Mouse (Mus musculus) hindbrain, embryonic 12.5 days (tissue): ENCODE data around the gene Gm10197. TPM values are rescaled to one million over a fixed set of nuclear protein-coding genes. Genes with fewer than 3 reads are reported as not detected.

Source experiments
- ATAC-seq: fragments of 200-750 bp; cut with Nextera tagmentation; 2 replicates; pipeline ENCODE4 v1.8.0; 2017; ENCODE audit warnings: moderate TSS enrichment; ENCODE audit not compliant: low FRiP score
- H3K27ac ChIP-seq: fragments of 300-500 bp; sonication (generic); 2 replicates; pipeline ENCODE4 v1.5.1; 2016; ENCODE audit warnings: mild to moderate bottlenecking
- H3K27me3 ChIP-seq: fragments of 300-500 bp; sonication (generic); 2 replicates; pipeline ENCODE4 v1.6.1; 2016; ENCODE audit warnings: mild to moderate bottlenecking
- H3K36me3 ChIP-seq: fragments of 300-500 bp; sonication (generic); 2 replicates; pipeline ENCODE4 v1.6.1; 2016; ENCODE audit warnings: mild to moderate bottlenecking
- H3K4me1 ChIP-seq: fragments of 300-500 bp; sonication (generic); 2 replicates; pipeline ENCODE4 v1.6.1; 2016
- H3K4me2 ChIP-seq: fragments of 300-500 bp; sonication (generic); replicated peaks from 2 replicates; pipeline ENCODE4 v1.6.1; 2016; ENCODE audit warnings: mild to moderate bottlenecking
- H3K4me3 ChIP-seq: fragments of 300-500 bp; sonication (generic); 2 replicates; pipeline ENCODE4 v1.5.1; 2016; ENCODE audit warnings: mild to moderate bottlenecking
- H3K9ac ChIP-seq: fragments of 300-500 bp; sonication (generic); 2 replicates; pipeline ENCODE4 v1.6.1; 2016; ENCODE audit warnings: mild to moderate bottlenecking, moderate library complexity
- H3K9me3 ChIP-seq: fragments of 300-500 bp; sonication (generic); replicated peaks from 2 replicates; pipeline ENCODE4 v1.6.1; 2016; ENCODE audit warnings: mild to moderate bottlenecking
- WGBS: fragments of 180-500 bp; shearing (Covaris S2); methylation state at CpG from one replicate; pipeline ENCODE4 v1.1.7; 2016; 5-methylcytosine and 5-hydroxymethylcytosine counted together
- polyA plus RNA-seq: library from polyadenylated mRNA; unstranded; fragments of >200 nt; fragmentation: Nextera tagmentation; extraction: Ambion mirVana; gene quantifications from 2 replicates; pipeline ENCODE4 v1.2.1, GENCODE M21; 2016

Gene Gm10197
- polyA plus RNA-seq, 1 experiment from 2014 or later = not detected

GRCm38 (mm10) chr19:53366057-53366775 lies 5.3 kb downstream of the Gm10197 start:
- Histone ChIP-seq H3K4me3 (no peak overlapping the region), H3K4me1 (peaks cover 19% of the 10 kb centered on the region), H3K9me3 (no peaks in the 10 kb centered on the region), H3K9ac (no peak overlapping the region), H3K27me3 (no peaks in the 10 kb centered on the region), H3K4me2 (no peak overlapping the region), H3K27ac (no peak overlapping the region), H3K36me3 (peaks cover 11% of the 10 kb centered on the region; the same call in 1 of the 2 replicates)
- ATAC-seq = no peak
- WGBS = 85% methylated on average over 11 of the region's 11 CpGs

DNA sequence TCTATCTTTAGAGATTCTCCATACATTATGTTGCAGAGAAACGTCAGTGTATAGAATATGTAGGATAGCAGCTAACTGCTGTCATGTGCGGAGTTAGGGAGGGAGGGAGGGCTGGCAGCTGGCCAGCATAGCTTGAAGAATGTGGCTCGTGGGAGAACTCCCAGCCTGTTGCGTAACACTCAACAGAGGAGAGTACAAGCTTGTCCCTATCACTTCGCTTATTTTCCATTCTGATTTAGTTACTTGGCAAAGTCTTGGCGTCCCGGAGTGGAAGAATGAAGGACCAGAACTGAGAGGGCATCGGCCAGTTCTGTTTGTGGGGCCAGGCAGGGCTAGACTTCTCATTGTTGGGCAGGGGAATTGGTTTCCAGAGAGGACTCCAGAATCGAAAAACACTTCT lies 6.6 kb downstream of the Gm10197 start:
- peak overlapping the region; percentile 15; the same call in 1 of the 2 replicates for H3K4me2 ChIP-seq
- no peak for ATAC-seq
- no peak overlapping the region for H3K4me3 ChIP-seq
- 39% methylated on average over 9 of the region's 9 CpGs for WGBS
- H3K9ac ChIP-seq = no peak overlapping the region; the same call in 1 of the 2 replicates
- no peaks in the 10 kb centered on the region for H3K9me3 ChIP-seq
- peaks cover 27% of the 10 kb centered on the region for H3K4me1 ChIP-seq
- H3K36me3 ChIP-seq = 0 out of 2 replicates have a peak, but pooled peaks cover 3% of the 10 kb centered on the region
- H3K27ac ChIP-seq = peak overlapping the region; percentile 62; the same call in 1 of the 2 replicates
- H3K27me3 ChIP-seq = no peaks in the 10 kb centered on the region

DNA sequence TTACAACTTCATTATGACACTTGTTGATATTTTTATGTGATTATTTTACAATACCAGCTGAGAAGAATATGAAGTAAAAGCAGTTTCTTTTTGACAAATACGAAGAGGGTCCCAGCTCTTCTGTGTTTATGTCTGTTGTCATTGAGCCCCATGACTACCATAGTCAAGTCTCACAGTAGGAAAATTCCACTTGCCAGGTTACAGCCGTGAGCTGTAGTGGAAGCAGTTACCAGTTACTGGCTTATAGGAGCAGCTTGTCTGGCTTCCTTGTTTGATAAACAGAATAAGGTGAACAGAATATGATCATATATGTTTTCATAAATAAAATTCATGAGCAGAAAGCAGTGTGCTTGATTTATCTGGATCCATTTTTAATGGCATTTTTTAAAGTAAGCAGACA lies 7.0 kb downstream of the Gm10197 start:
- Histone ChIP-seq H3K4me1 (peaks cover 30% of the 10 kb centered on the region), H3K9me3 (no peaks in the 10 kb centered on the region), H3K4me2 (no peak overlapping the region; the same call in 1 of the 2 replicates), H3K9ac (no peak overlapping the region), H3K27ac (no peak overlapping the region), H3K36me3 (0 out of 2 replicates have a peak, but pooled peaks cover 3% of the 10 kb centered on the region), H3K4me3 (no peak overlapping the region), H3K27me3 (no peaks in the 10 kb centered on the region)
- no peak for ATAC-seq
- WGBS = 73% methylated on average over 2 of the region's 2 CpGs

DNA sequence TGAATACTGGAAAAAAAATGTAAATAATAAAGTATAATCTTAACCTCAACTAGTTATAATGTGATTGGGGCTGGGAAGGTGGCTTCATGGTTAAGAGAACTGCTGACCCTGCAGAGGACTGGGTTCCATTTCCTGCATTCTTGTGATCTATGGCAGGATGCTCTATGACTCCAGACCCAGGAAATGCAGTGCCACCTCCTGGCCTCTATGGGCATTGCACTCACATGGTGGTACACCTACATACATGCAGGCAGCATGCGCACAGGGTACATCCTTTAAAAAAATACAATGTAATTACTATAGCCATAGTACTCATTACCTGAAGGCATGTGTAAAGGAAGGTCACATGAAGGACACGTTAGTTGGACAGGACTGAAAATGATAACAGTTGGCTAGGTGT lies 8.6 kb downstream of the Gm10197 start:
- H3K4me2 ChIP-seq = no peak overlapping the region
- H3K4me1 ChIP-seq = peaks cover 34% of the 10 kb centered on the region
- no peak overlapping the region for H3K27ac ChIP-seq
- WGBS = 50% methylated on average over 2 of the region's 2 CpGs
- H3K9ac ChIP-seq = no peak overlapping the region
- H3K4me3 ChIP-seq = no peak overlapping the region
- no peaks in the 10 kb centered on the region for H3K27me3 ChIP-seq
- ATAC-seq = no peak
- no peaks in the 10 kb centered on the region for H3K9me3 ChIP-seq
- H3K36me3 ChIP-seq = 0 out of 2 replicates have a peak, but pooled peaks cover 3% of the 10 kb centered on the region

DNA sequence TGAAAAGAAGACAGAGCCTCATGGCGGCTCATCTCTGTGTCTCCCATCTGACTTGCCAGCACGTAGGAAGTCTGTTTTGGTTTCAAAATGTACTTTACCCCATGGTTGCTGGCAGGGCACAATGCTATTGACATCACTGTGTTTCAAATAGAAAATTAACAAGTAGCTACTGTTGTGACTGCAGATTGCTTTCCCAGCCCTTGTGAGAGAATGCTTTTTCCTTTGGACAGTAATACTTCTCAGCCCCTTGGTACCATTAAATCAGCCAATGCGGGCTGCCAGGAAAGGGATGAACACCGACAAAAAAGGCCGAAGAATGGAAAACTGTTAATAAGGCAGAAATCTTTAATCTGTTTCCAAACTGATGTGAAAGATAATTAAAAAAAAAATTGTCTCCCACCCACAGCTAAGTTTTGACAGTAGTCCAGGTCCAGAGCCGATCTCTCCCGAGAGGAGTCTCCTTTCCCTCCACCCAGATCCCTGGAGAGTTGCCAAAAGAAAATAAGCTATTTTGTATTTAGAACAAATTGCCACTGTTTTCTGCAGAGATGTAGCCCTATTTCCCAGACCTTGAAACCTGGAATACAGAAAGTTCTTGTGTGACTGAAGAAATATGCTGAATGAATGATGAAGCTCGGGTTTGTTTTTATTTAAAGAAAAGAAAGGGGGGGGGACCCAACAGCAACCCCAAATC lies 11.2 kb downstream of the Gm10197 start:
- Histone ChIP-seq H3K9me3 (no peaks in the 10 kb centered on the region), H3K36me3 (peaks cover 11% of the 10 kb centered on the region; the same call in 1 of the 2 replicates), H3K9ac (no peak overlapping the region), H3K4me3 (no peak overlapping the region), H3K4me2 (no peak overlapping the region), H3K27ac (peak overlapping the region; percentile 72), H3K4me1 (peaks cover 27% of the 10 kb centered on the region), H3K27me3 (no peaks in the 10 kb centered on the region)
- ATAC-seq = no peak
- 70% methylated on average over 8 of the region's 8 CpGs for WGBS

DNA sequence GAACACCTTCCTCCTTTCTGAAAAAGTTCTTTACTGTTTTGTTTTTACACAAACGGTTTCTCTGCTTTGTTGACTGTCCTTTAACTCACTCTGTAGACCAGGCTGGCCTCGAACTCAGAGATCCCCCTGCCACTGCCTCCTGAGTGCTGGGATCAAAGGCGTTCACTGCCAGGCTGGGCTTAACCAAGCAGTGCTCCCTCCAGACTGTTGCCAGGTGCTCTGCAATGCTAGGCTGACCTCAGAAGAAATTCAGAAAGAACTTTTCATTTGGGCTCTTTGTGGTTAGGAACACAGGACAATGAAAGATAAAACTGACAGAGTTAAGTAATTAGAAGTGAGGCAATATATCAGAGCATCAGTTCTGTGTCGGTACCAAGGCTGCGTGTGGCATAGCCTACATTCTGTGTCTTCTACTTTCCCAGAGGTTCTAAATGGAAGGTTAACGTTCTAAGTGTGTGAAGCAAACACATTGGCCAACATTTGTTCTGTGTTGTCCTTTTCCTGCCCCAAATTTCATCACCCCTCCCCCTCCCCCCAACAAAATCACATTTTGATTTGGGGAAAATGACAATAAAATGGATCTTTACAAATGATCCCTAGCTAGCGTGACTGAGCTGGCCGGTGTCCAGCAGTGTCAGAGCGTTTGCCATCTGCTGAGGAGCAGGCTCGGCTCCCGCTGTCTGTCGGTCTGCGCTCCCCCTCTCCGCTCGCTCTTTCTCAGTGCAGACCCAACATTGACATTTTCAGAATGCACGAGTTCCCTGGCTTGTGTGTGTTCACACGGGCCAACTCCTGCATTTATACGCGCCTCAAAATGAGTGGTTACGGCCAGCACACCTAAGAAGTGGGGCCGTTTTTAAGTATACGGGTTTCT lies 12.2 kb downstream of the Gm10197 start:
- H3K4me1 ChIP-seq = peaks cover 21% of the 10 kb centered on the region
- peaks cover 11% of the 10 kb centered on the region; the same call in 1 of the 2 replicates for H3K36me3 ChIP-seq
- ATAC-seq = peak; percentile 82
- H3K4me3 ChIP-seq = no peak overlapping the region
- H3K27ac ChIP-seq = peak overlapping the region; percentile 72
- H3K4me2 ChIP-seq = no peak overlapping the region
- H3K9ac ChIP-seq = no peak overlapping the region
- no peaks in the 10 kb centered on the region for H3K9me3 ChIP-seq
- no peaks in the 10 kb centered on the region for H3K27me3 ChIP-seq
- WGBS = 54% methylated on average over 22 of the region's 22 CpGs

- Histone ChIP-seq H3K27me3 (no peaks in the 10 kb centered on the region), H3K9ac (no peak overlapping the region), H3K4me1 (peaks cover 13% of the 10 kb centered on the region), H3K4me2 (no peak overlapping the region), H3K9me3 (no peaks in the 10 kb centered on the region), H3K36me3 (peaks cover 15% of the 10 kb centered on the region; the same call in 1 of the 2 replicates), H3K27ac (no peak overlapping the region), H3K4me3 (no peak overlapping the region)
- no peak for ATAC-seq
- 87% methylated on average over 16 of the region's 16 CpGs for WGBS
Measured at GRCm38 (mm10) chr19:53355065-53355464, 16.5 kb downstream of the Gm10197 start.

DNA sequence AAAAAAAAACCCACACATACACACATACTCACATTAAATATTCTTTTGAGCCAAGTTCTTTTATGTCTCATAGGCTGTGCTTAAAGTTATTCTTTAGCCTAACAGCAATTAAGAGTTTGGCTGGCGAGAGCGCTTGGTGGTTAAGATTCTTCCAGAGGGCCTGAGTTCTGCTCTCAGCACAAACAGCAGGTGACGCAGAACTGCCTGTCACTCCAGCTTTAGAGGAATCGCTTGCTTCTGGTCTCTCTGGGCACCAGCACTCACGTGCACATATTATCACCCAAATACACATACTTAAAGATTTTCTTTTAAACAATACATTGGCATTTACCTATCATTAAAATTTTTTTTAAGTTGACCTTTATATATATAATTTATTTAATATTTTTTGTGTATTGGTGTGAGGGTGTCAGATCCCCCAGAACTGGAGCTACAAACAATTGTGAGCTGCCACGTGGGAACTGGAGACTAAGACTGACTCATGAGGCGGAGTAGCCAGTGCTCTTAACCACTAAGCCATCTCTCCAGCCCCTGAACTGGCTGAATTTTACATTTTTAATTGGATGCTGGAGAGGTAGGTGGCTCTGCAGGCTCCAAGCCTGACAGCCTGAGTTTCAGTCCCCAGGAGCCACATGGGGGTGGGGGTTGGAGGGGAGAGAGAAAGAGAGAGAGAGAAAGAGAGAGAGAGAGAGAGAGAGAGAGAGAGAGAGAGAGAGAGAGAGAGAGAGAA lies 17.1 kb downstream of the Gm10197 start:
- peaks cover 6% of the 10 kb centered on the region for H3K4me1 ChIP-seq
- H3K9ac ChIP-seq = no peak overlapping the region

DNA sequence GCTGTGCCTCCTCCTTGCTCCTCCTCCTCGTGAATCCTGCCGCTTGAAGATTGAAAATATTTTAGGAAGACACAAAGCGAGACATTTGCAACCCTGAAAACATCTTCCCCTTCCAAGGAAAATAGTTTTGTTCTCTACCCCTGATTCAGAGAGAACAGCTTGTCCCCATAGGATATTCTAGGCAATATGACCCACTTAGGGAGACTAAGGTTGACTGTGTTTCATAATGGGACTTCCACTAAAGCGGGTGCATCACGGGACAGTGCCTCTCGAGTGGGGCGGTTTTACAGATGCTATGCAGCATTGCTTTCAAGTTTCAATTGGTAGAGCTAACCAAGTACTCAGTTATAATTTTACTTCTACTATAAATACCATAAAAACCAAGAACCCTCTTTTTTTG lies 17.7 kb downstream of the Gm10197 start:
- H3K9me3 ChIP-seq = no peaks in the 10 kb centered on the region
- no peak overlapping the region for H3K9ac ChIP-seq
- peaks cover under 1% of the 10 kb centered on the region; the same call in 1 of the 2 replicates for H3K4me1 ChIP-seq
- H3K4me3 ChIP-seq = no peak overlapping the region
- H3K27me3 ChIP-seq = no peaks in the 10 kb centered on the region
- no peak overlapping the region for H3K4me2 ChIP-seq
- H3K36me3 ChIP-seq = peaks cover 15% of the 10 kb centered on the region; the same call in 1 of the 2 replicates
- 94% methylated on average over 7 of the region's 7 CpGs for WGBS
- H3K27ac ChIP-seq = no peak overlapping the region
- ATAC-seq = no peak

More for the DNA sequence above, 17.1 kb downstream of the Gm10197 start:
- H3K27me3 ChIP-seq = no peaks in the 10 kb centered on the region
- no peak overlapping the region for H3K27ac ChIP-seq
- peaks cover 15% of the 10 kb centered on the region; the same call in 1 of the 2 replicates for H3K36me3 ChIP-seq
- H3K4me3 ChIP-seq = no peak overlapping the region
- no peak overlapping the region for H3K4me2 ChIP-seq
- WGBS = 79% methylated on average over 7 of the region's 7 CpGs
- no peak for ATAC-seq
- no peaks in the 10 kb centered on the region for H3K9me3 ChIP-seq

DNA sequence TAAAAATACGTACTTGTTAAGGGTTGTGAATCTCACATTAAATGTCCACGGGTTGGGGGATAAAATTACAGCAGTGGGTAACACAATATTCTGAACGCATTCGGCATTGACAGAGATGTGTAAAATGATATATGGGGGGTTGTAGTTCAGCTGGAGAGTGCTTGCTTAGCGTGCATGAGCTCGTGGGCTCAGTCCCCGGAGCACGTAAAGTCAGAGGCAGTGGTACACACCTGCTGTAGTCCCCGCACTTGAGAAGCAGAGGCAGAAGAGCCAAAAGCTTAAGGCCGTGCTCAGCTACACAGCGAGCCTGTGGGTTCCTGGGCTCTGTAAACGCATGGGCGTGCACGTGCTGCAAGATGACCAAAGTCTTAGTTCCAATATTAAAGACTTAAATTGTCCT lies 25.8 kb downstream of the Gm10197 start:
- no peaks in the 10 kb centered on the region for H3K27me3 ChIP-seq
- H3K36me3 ChIP-seq = peaks cover 13% of the 10 kb centered on the region; the same call in 1 of the 2 replicates
- WGBS = 82% methylated on average over 14 of the region's 14 CpGs
- H3K27ac ChIP-seq = no peak overlapping the region
- peaks cover 22% of the 10 kb centered on the region for H3K4me1 ChIP-seq
- H3K4me3 ChIP-seq = no peak overlapping the region
- ATAC-seq = no peak
- no peak overlapping the region for H3K4me2 ChIP-seq
- H3K9me3 ChIP-seq = no peaks in the 10 kb centered on the region
- H3K9ac ChIP-seq = no peak overlapping the region

DNA sequence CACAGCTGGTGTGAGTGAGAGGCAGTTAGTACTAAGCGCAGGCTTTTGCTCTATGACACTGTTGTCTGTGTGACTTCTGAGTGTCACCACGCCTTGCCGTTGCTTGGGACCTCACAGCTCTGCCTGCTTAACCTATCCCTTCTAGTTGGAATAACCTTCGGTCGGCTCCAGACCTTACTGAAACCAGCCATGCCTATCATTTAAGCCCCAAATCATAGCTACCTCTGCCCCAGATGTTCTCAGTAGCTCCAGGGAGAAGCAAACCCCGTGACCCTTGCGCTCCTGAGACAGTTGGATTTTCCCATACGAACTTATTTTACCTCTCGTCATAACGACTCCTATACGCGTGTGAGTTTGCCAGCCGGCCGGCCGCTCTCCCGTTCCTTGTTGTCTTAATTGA lies 27.5 kb downstream of the Gm10197 start:
- no peak for ATAC-seq
- peaks cover 28% of the 10 kb centered on the region for H3K4me1 ChIP-seq
- no peak overlapping the region for H3K4me2 ChIP-seq
- peaks cover 10% of the 10 kb centered on the region; the same call in 1 of the 2 replicates for H3K36me3 ChIP-seq
- H3K27ac ChIP-seq = no peak overlapping the region
- no peaks in the 10 kb centered on the region for H3K27me3 ChIP-seq
- H3K9ac ChIP-seq = no peak overlapping the region
- no peak overlapping the region for H3K4me3 ChIP-seq
- 88% methylated on average over 16 of the region's 16 CpGs for WGBS
- no peaks in the 10 kb centered on the region for H3K9me3 ChIP-seq
